In the genomic region with DNA sequence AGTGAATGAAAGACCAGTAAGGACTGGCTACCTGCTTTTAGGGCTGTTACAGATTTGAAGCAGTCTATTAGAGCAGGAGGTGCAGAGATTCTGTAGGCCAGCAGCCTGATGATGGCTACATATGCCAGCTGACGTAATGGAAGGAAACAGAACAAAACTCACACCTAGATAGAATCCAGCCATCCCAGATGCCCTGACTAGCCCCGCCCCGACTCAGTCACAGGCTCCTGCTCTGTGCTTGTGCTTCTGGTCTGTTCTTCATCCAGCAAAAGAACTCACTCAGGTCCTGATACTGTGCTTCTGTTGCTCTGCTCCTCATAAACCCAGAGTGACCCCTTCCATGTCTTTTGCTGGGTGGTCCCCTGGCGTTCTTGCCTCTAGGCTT, we compare ENCODE assay signal across 8 mouse cellular contexts. TPM values are rescaled to one million over a fixed set of nuclear protein-coding genes. Genes with fewer than 3 reads are reported as not detected.
DNase-seq lines count a peak whose midpoint lies in the region; ATAC-seq and TF ChIP-seq lines count a peak whose summit lies in the region.

No protein-coding gene starts in this region.

- no peak for ATAC-seq in limb, embryonic 12.5 days (ENCODE audit: insufficient number of reproducible peaks, insufficient read depth, low FRiP score, low TSS enrichment, low read depth)
- ATAC-seq in embryonic facial prominence, embryonic 14.5 days (ENCODE audit: low read depth) = no peak
- ATAC-seq in limb, embryonic 14.5 days (ENCODE audit: low FRiP score, low read depth) = no peak

- no peak overlapping the region for H3K4me3 ChIP-seq in heart, adult 2 months
- H3K4me3 ChIP-seq in limb, embryonic 12.5 days (replicated peaks) = no peak overlapping the region
- H3K4me3 ChIP-seq in limb, embryonic 10.5 days = no peak overlapping the region
- H3K4me3 ChIP-seq in embryonic facial prominence, embryonic 14.5 days (ENCODE audit: low read depth, low read length) = no peak overlapping the region
- no peak overlapping the region for H3K4me3 ChIP-seq in limb, embryonic 14.5 days (replicated peaks; ENCODE audit: low read length)
- no peak overlapping the region for H3K4me3 ChIP-seq in midbrain, embryonic 10.5 days

- H3K36me3 ChIP-seq in heart, adult 2 months (ENCODE audit: control insufficient read depth, insufficient read depth, low read length) = no peaks in the 10 kb centered on the region
- H3K36me3 ChIP-seq in limb, embryonic 12.5 days = no peaks in the 10 kb centered on the region
- no peaks in the 10 kb centered on the region for H3K36me3 ChIP-seq in limb, embryonic 10.5 days
- H3K36me3 ChIP-seq in embryonic facial prominence, embryonic 14.5 days (ENCODE audit: control insufficient read depth, insufficient read depth, low read length) = no peaks in the 10 kb centered on the region
- 0 out of 2 replicates have a peak, but pooled peaks cover under 1% of the 10 kb centered on the region for H3K36me3 ChIP-seq in limb, embryonic 14.5 days (ENCODE audit: control insufficient read depth, insufficient read depth, low read length)
- no peaks in the 10 kb centered on the region for H3K36me3 ChIP-seq in midbrain, embryonic 10.5 days

- TF ChIP-seq POLR2A in heart, adult 2 months (IDR thresholded peaks at IDR 0.05; ENCODE audit: insufficient read depth, low read depth, low read length) = no peak
- no peak for TF ChIP-seq POLR2A in limb, embryonic 14.5 days (IDR thresholded peaks at IDR 0.05; ENCODE audit: borderline replicate concordance, extremely low read depth, insufficient read depth, insufficient read length)

- TF ChIP-seq EP300 in heart, adult 2 months (IDR thresholded peaks at IDR 0.05; ENCODE audit: insufficient read depth, low read depth, low read length) = no peak

- no peak overlapping the region for H3K9ac ChIP-seq in heart, adult 2 months (ENCODE audit: low read depth, low read length)
- H3K9ac ChIP-seq in limb, embryonic 12.5 days (replicated peaks) = 0 out of 2 replicates have a peak overlapping the region, but pooled peaks have one; percentile 34
- H3K9ac ChIP-seq in embryonic facial prominence, embryonic 14.5 days (ENCODE audit: low read depth, low read length) = no peak overlapping the region
- H3K9ac ChIP-seq in limb, embryonic 14.5 days (ENCODE audit: low read depth, low read length, severe bottlenecking) = 0 out of 2 replicates have a peak overlapping the region, but pooled peaks have one; percentile 28

- peaks cover 5% of the 10 kb centered on the region for H3K4me1 ChIP-seq in heart, adult 2 months (ENCODE audit: control insufficient read depth, insufficient read depth, low read length)
- peaks cover 34% of the 10 kb centered on the region for H3K4me1 ChIP-seq in limb, embryonic 12.5 days (replicated peaks)
- peaks cover 25% of the 10 kb centered on the region for H3K4me1 ChIP-seq in limb, embryonic 10.5 days
- peaks cover 14% of the 10 kb centered on the region for H3K4me1 ChIP-seq in embryonic facial prominence, embryonic 14.5 days (ENCODE audit: control insufficient read depth, insufficient read depth, low read length)
- H3K4me1 ChIP-seq in limb, embryonic 14.5 days (ENCODE audit: control insufficient read depth, insufficient read depth, low read length) = peaks cover 26% of the 10 kb centered on the region
- peaks cover 23% of the 10 kb centered on the region for H3K4me1 ChIP-seq in midbrain, embryonic 10.5 days

- WGBS in heart, adult 2 months = 73% methylated on average over 4 of the region's 4 CpGs
- WGBS in limb, embryonic 12.5 days = 74% methylated on average over 4 of the region's 4 CpGs
- 86% methylated on average over 4 of the region's 4 CpGs for WGBS in limb, embryonic 10.5 days
- WGBS in embryonic facial prominence, embryonic 14.5 days = 62% methylated on average over 4 of the region's 4 CpGs
- WGBS in limb, embryonic 14.5 days = 46% methylated on average over 4 of the region's 4 CpGs
- WGBS in midbrain, embryonic 10.5 days = 89% methylated on average over 4 of the region's 4 CpGs

- no peaks in the 10 kb centered on the region for H3K79me2 ChIP-seq in heart, adult 2 months (replicated peaks; ENCODE audit: control insufficient read depth, insufficient read depth, low read length)

- intact Hi-C loops in heart, adult 2 months (cut with DNase I) = no loop called here

- no peaks in the 10 kb centered on the region for H3K27me3 ChIP-seq in heart, adult 2 months (ENCODE audit: control insufficient read depth, insufficient read depth, low read length)
- no peaks in the 10 kb centered on the region for H3K27me3 ChIP-seq in limb, embryonic 12.5 days
- no peaks in the 10 kb centered on the region for H3K27me3 ChIP-seq in limb, embryonic 10.5 days (ENCODE audit: low read depth, poor library complexity, severe bottlenecking)
- no peaks in the 10 kb centered on the region for H3K27me3 ChIP-seq in embryonic facial prominence, embryonic 14.5 days (replicated peaks; ENCODE audit: control insufficient read depth, insufficient read depth, low read length)
- H3K27me3 ChIP-seq in limb, embryonic 14.5 days (ENCODE audit: control insufficient read depth, insufficient read depth, low read length) = no peaks in the 10 kb centered on the region
- H3K27me3 ChIP-seq in midbrain, embryonic 10.5 days (ENCODE audit: low read depth, poor library complexity, severe bottlenecking) = no peaks in the 10 kb centered on the region

- TF ChIP-seq CTCF in heart, adult 2 months (IDR thresholded peaks at IDR 0.05) = no peak

- no peak overlapping the region for H3K4me2 ChIP-seq in limb, embryonic 12.5 days
- no peak overlapping the region for H3K4me2 ChIP-seq in embryonic facial prominence, embryonic 14.5 days (ENCODE audit: low read depth, low read length)
- H3K4me2 ChIP-seq in limb, embryonic 14.5 days (replicated peaks; ENCODE audit: low read depth, low read length, severe bottlenecking) = no peak overlapping the region

- peak overlapping the region; percentile 24; the same call in 1 of the 2 replicates for H3K27ac ChIP-seq in heart, adult 2 months
- peak overlapping the region; percentile 62 for H3K27ac ChIP-seq in limb, embryonic 12.5 days
- H3K27ac ChIP-seq in limb, embryonic 10.5 days = no peak overlapping the region
- peak overlapping the region; percentile 34; the same call in 1 of the 2 replicates for H3K27ac ChIP-seq in embryonic facial prominence, embryonic 14.5 days (replicated peaks; ENCODE audit: low read depth, low read length)
- H3K27ac ChIP-seq in limb, embryonic 14.5 days (replicated peaks; ENCODE audit: low read depth, low read length) = peak overlapping the region; percentile 67
- no peak overlapping the region for H3K27ac ChIP-seq in midbrain, embryonic 10.5 days (replicated peaks)

- DNase-seq in heart, adult 2 months = no peak
- DNase-seq in heart, postnatal 4 days = no peak
- no peak for DNase-seq in limb, embryonic 10.5 days (ENCODE audit: low spot score)
- no peak for DNase-seq in embryonic facial prominence, embryonic 14.5 days (ENCODE audit: low spot score)
- DNase-seq in limb, embryonic 14.5 days (ENCODE audit: low spot score) = no peak
- no peak for DNase-seq in ovary, postnatal 14 days (ENCODE audit: low spot score)
- no peak for DNase-seq in midbrain, embryonic 10.5 days (ENCODE audit: low spot score)

- H3K9me3 ChIP-seq in limb, embryonic 12.5 days = no peaks in the 10 kb centered on the region
- no peaks in the 10 kb centered on the region for H3K9me3 ChIP-seq in limb, embryonic 10.5 days (replicated peaks)
- H3K9me3 ChIP-seq in embryonic facial prominence, embryonic 14.5 days (ENCODE audit: control insufficient read depth, low read length) = no peaks in the 10 kb centered on the region
- H3K9me3 ChIP-seq in limb, embryonic 14.5 days (ENCODE audit: control insufficient read depth, low read length) = no peaks in the 10 kb centered on the region
- H3K9me3 ChIP-seq in midbrain, embryonic 10.5 days (replicated peaks) = no peaks in the 10 kb centered on the region

RNA-seq across cellular contexts. Expression of a gene that starts 3.1 kb away (rescaled TPM):
- 1 to 10 TPM; 6.6 to 7.3 TPM for total RNA-seq in heart, adult 2 months (2021)
- polyA plus RNA-seq in heart, adult 2 months (2012; rRNA removed) = 12.8 and 15.2 TPM in 2 replicates
- 10 to 100 TPM; 16.3 to 17.6 TPM for total RNA-seq in heart, postnatal 4 days (2021)
- 32.1 and 34.9 TPM in 2 replicates for polyA plus RNA-seq in limb, embryonic 12.5 days (2016; fragmentation: Nextera tagmentation; extraction: Ambion mirVana)
- 28.0 and 34.2 TPM in 2 replicates for polyA plus RNA-seq in limb, embryonic 10.5 days (2016; fragmentation: Nextera tagmentation; extraction: Ambion mirVana)
- 20.4 and 21.8 TPM in 2 replicates for polyA plus RNA-seq in embryonic facial prominence, embryonic 14.5 days (2014; fragmentation: Nextera tagmentation; extraction: Ambion mirVana)
- polyA plus RNA-seq in limb, embryonic 14.5 days (2012; rRNA removed) = 21.2 and 23.9 TPM in 2 replicates
- polyA plus RNA-seq in limb, embryonic 14.5 days (2014; fragmentation: Nextera tagmentation; extraction: Ambion mirVana) = 17.9 and 18.9 TPM in 2 replicates
- polyA plus RNA-seq in midbrain, embryonic 10.5 days (2016; fragmentation: Nextera tagmentation; extraction: Ambion mirVana) = 26.8 and 29.6 TPM in 2 replicates

RNA-seq across cellular contexts. Expression of a gene that starts 3.2 kb away (rescaled TPM):
- 1 to 10 TPM in 1 of 2 experiments, under 1 TPM in 1; 0.93 to 1.5 TPM for total RNA-seq in heart, adult 2 months (2021)
- 1.2 and 1.5 TPM in 2 replicates for polyA plus RNA-seq in heart, adult 2 months (2012; rRNA removed)
- total RNA-seq in heart, postnatal 4 days (2021) = 1 to 10 TPM; 3.4 to 3.8 TPM
- 32.3 and 33.7 TPM in 2 replicates for polyA plus RNA-seq in limb, embryonic 12.5 days (2016; fragmentation: Nextera tagmentation; extraction: Ambion mirVana)
- 35.3 and 37.8 TPM in 2 replicates for polyA plus RNA-seq in limb, embryonic 10.5 days (2016; fragmentation: Nextera tagmentation; extraction: Ambion mirVana)
- polyA plus RNA-seq in embryonic facial prominence, embryonic 14.5 days (2014; fragmentation: Nextera tagmentation; extraction: Ambion mirVana) = 13.3 and 13.4 TPM in 2 replicates
- polyA plus RNA-seq in limb, embryonic 14.5 days (2012; rRNA removed) = 16.3 and 18.8 TPM in 2 replicates
- polyA plus RNA-seq in limb, embryonic 14.5 days (2014; fragmentation: Nextera tagmentation; extraction: Ambion mirVana) = 13.0 and 16.4 TPM in 2 replicates
- polyA plus RNA-seq in midbrain, embryonic 10.5 days (2016; fragmentation: Nextera tagmentation; extraction: Ambion mirVana) = 29.6 and 32.3 TPM in 2 replicates

RNA-seq across cellular contexts. Expression of a gene that starts 18.1 kb away (rescaled TPM):
- total RNA-seq in heart, adult 2 months (2021) = under 1 TPM; 0.16 to 0.26 TPM
- 0.06 and 0.14 TPM in 2 replicates for polyA plus RNA-seq in heart, adult 2 months (2012; rRNA removed)
- under 1 TPM; 0.88 to 0.90 TPM for total RNA-seq in heart, postnatal 4 days (2021)
- polyA plus RNA-seq in limb, embryonic 12.5 days (2016; fragmentation: Nextera tagmentation; extraction: Ambion mirVana) = 0.45 and 0.51 TPM in 2 replicates
- 0.49 and 0.66 TPM in 2 replicates for polyA plus RNA-seq in limb, embryonic 10.5 days (2016; fragmentation: Nextera tagmentation; extraction: Ambion mirVana)
- 0.79 and 0.89 TPM in 2 replicates for polyA plus RNA-seq in embryonic facial prominence, embryonic 14.5 days (2014; fragmentation: Nextera tagmentation; extraction: Ambion mirVana)
- polyA plus RNA-seq in limb, embryonic 14.5 days (2012; rRNA removed) = 0.58 and 0.70 TPM in 2 replicates
- 0.19 and 0.39 TPM in 2 replicates for polyA plus RNA-seq in limb, embryonic 14.5 days (2014; fragmentation: Nextera tagmentation; extraction: Ambion mirVana)
- 1.7 and 2.2 TPM in 2 replicates for polyA plus RNA-seq in midbrain, embryonic 10.5 days (2016; fragmentation: Nextera tagmentation; extraction: Ambion mirVana)

RNA-seq across cellular contexts. Expression of a gene that starts 47.8 kb away (rescaled TPM):
- total RNA-seq in heart, adult 2 months (2021) = 100 to 1,000 TPM; 579 to 679 TPM
- polyA plus RNA-seq in heart, adult 2 months (2012; rRNA removed) = 328 and 413 TPM in 2 replicates
- 1,000 to 10,000 TPM; 1,006 to 1,007 TPM for total RNA-seq in heart, postnatal 4 days (2021)
- 2,195 and 2,268 TPM in 2 replicates for polyA plus RNA-seq in limb, embryonic 12.5 days (2016; fragmentation: Nextera tagmentation; extraction: Ambion mirVana)
- polyA plus RNA-seq in limb, embryonic 10.5 days (2016; fragmentation: Nextera tagmentation; extraction: Ambion mirVana) = 1,689 and 1,952 TPM in 2 replicates
- polyA plus RNA-seq in embryonic facial prominence, embryonic 14.5 days (2014; fragmentation: Nextera tagmentation; extraction: Ambion mirVana) = 2,245 and 2,432 TPM in 2 replicates
- polyA plus RNA-seq in limb, embryonic 14.5 days (2012; rRNA removed) = 2,190 and 2,685 TPM in 2 replicates
- polyA plus RNA-seq in limb, embryonic 14.5 days (2014; fragmentation: Nextera tagmentation; extraction: Ambion mirVana) = 2,459 and 2,604 TPM in 2 replicates
- polyA plus RNA-seq in midbrain, embryonic 10.5 days (2016; fragmentation: Nextera tagmentation; extraction: Ambion mirVana) = 1,558 and 1,869 TPM in 2 replicates

Comparison
In these comparisons a context has a peak if more than half of its experiments do, and no peak if none do; other contexts are left out.
1. H3K27ac ChIP-seq: peak in heart, adult 2 months (single experiment), limb, embryonic 12.5 days (single experiment), embryonic facial prominence, embryonic 14.5 days (single experiment) and limb, embryonic 14.5 days (single experiment); none in limb, embryonic 10.5 days (single experiment) and midbrain, embryonic 10.5 days (single experiment).
2. H3K9ac ChIP-seq: peak in limb, embryonic 12.5 days (single experiment) and limb, embryonic 14.5 days (single experiment); none in heart, adult 2 months (single experiment) and embryonic facial prominence, embryonic 14.5 days (single experiment).